Mouse (Mus musculus) midbrain, embryonic 16.5 days (tissue): ENCODE data around the gene Ttc19. TPM values are rescaled to one million over a fixed set of nuclear protein-coding genes. Genes with fewer than 3 reads are reported as not detected.

ENCODE experiments used
- ATAC-seq: fragments of 200-750 bp; cut with Nextera tagmentation; 2 replicates; pipeline ENCODE4 v1.8.0; 2017; ENCODE audit warnings: moderate TSS enrichment
- H3K27ac ChIP-seq: fragments of 300-500 bp; sonication (generic); 2 replicates; pipeline ENCODE4 v1.5.1; 2014; ENCODE audit warnings: mild to moderate bottlenecking, low read length, mixed read lengths
- H3K27me3 ChIP-seq: fragments of 300-500 bp; sonication (generic); 2 replicates; pipeline ENCODE4 v1.6.1; 2014; ENCODE audit warnings: low read depth, low read length, mixed read lengths; ENCODE audit not compliant: control insufficient read depth, insufficient read depth
- H3K36me3 ChIP-seq: fragments of 300-500 bp; sonication (generic); 2 replicates; pipeline ENCODE4 v1.6.1; 2014; ENCODE audit warnings: mild to moderate bottlenecking, low read length, moderate library complexity, mixed read lengths; ENCODE audit not compliant: control insufficient read depth, insufficient read depth
- H3K4me1 ChIP-seq: fragments of 300-500 bp; sonication (generic); 2 replicates; pipeline ENCODE4 v1.6.1; 2014; ENCODE audit warnings: mild to moderate bottlenecking, low read length, mixed read lengths; ENCODE audit not compliant: control insufficient read depth, insufficient read depth
- H3K4me2 ChIP-seq: fragments of 300-500 bp; sonication (generic); 2 replicates; pipeline ENCODE4 v1.6.1; 2014; ENCODE audit warnings: mild to moderate bottlenecking, low read length, mixed read lengths
- H3K4me3 ChIP-seq: fragments of 300-500 bp; sonication (generic); 2 replicates; pipeline ENCODE4 v1.5.1; 2014; ENCODE audit warnings: low read depth, mild to moderate bottlenecking, low read length, moderate library complexity, mixed read lengths
- H3K9ac ChIP-seq: fragments of 300-500 bp; sonication (generic); 2 replicates; pipeline ENCODE4 v1.6.1; 2014; ENCODE audit warnings: low read depth, low read length, mixed read lengths
- H3K9me3 ChIP-seq: fragments of 300-500 bp; sonication (generic); replicated peaks from 2 replicates; pipeline ENCODE4 v1.6.1; 2014; ENCODE audit warnings: mild to moderate bottlenecking, low read length, mixed read lengths; ENCODE audit not compliant: control insufficient read depth, poor library complexity, severe bottlenecking
- WGBS: fragments of 180-500 bp; shearing (Covaris S2); extraction: QIAGEN DNeasy Blood & Tissue Kit; methylation state at CpG from one replicate; pipeline ENCODE4 v1.1.7; 2014; 5-methylcytosine and 5-hydroxymethylcytosine counted together
- polyA plus RNA-seq: library from polyadenylated mRNA; unstranded; fragments of >200 nt; fragmentation: Nextera tagmentation; extraction: Ambion mirVana; gene quantifications from 2 replicates; pipeline ENCODE4 v1.2.1, GENCODE M21; 2015

Ttc19 gene
- polyA plus RNA-seq, 1 experiment from 2014 or later, result 49.4 TPM

- no peak overlapping the region for H3K27ac ChIP-seq
- no peaks in the 10 kb centered on the region for H3K4me1 ChIP-seq
- WGBS, result 96% methylated on average over 2 of the region's 2 CpGs
- H3K4me3 ChIP-seq, result no peak overlapping the region
- no peak for ATAC-seq
- peaks cover 19% of the 10 kb centered on the region for H3K36me3 ChIP-seq
- H3K9ac ChIP-seq, result no peak overlapping the region
- H3K9me3 ChIP-seq, result no peaks in the 10 kb centered on the region
- no peak overlapping the region for H3K4me2 ChIP-seq
- H3K27me3 ChIP-seq, result no peaks in the 10 kb centered on the region
Measured at GRCm38 (mm10) chr11:62305866-62306265, 24.6 kb downstream of the Ttc19 start.

- Histone ChIP-seq H3K9ac (no peak overlapping the region), H3K27ac (no peak overlapping the region), H3K4me1 (no peaks in the 10 kb centered on the region), H3K9me3 (no peaks in the 10 kb centered on the region), H3K36me3 (peaks cover 32% of the 10 kb centered on the region), H3K4me3 (no peak overlapping the region), H3K4me2 (no peak overlapping the region), H3K27me3 (no peaks in the 10 kb centered on the region)
- 90% methylated on average over 2 of the region's 2 CpGs for WGBS
- no peak for ATAC-seq
Measured at GRCm38 (mm10) chr11:62309296-62309695, 28.0 kb downstream of the Ttc19 start.

- 97% methylated on average over 5 of the region's 5 CpGs for WGBS
- Histone ChIP-seq H3K4me3 (no peak overlapping the region), H3K9me3 (no peaks in the 10 kb centered on the region), H3K27ac (no peak overlapping the region), H3K27me3 (no peaks in the 10 kb centered on the region), H3K4me1 (no peaks in the 10 kb centered on the region), H3K36me3 (peaks cover 38% of the 10 kb centered on the region), H3K9ac (no peak overlapping the region), H3K4me2 (no peak overlapping the region)
- ATAC-seq, result no peak
Measured at GRCm38 (mm10) chr11:62314984-62315383, 33.7 kb downstream of the Ttc19 start.

- 85% methylated on average over 11 of the region's 11 CpGs for WGBS
- Histone ChIP-seq H3K9ac (no peak overlapping the region), H3K9me3 (no peaks in the 10 kb centered on the region), H3K27ac (no peak overlapping the region), H3K27me3 (no peaks in the 10 kb centered on the region), H3K4me3 (no peak overlapping the region), H3K4me1 (no peaks in the 10 kb centered on the region), H3K36me3 (peaks cover 48% of the 10 kb centered on the region), H3K4me2 (no peak overlapping the region)
- ATAC-seq, result no peak
Measured at GRCm38 (mm10) chr11:62317746-62318145, 36.5 kb downstream of the Ttc19 start.

- no peaks in the 10 kb centered on the region for H3K4me1 ChIP-seq
- no peaks in the 10 kb centered on the region for H3K27me3 ChIP-seq
- H3K9ac ChIP-seq, result no peak overlapping the region
- no peak overlapping the region for H3K27ac ChIP-seq
- 98% methylated on average over 3 of the region's 3 CpGs for WGBS
- peaks cover 36% of the 10 kb centered on the region for H3K36me3 ChIP-seq
- no peak for ATAC-seq
- no peak overlapping the region for H3K4me3 ChIP-seq
- H3K9me3 ChIP-seq, result no peaks in the 10 kb centered on the region
- no peak overlapping the region for H3K4me2 ChIP-seq
Measured at GRCm38 (mm10) chr11:62320097-62320496, 38.8 kb downstream of the Ttc19 start.

- Histone ChIP-seq H3K4me2 (no peak overlapping the region), H3K36me3 (peaks cover 21% of the 10 kb centered on the region), H3K4me1 (no peaks in the 10 kb centered on the region), H3K9me3 (no peaks in the 10 kb centered on the region), H3K9ac (no peak overlapping the region), H3K27ac (no peak overlapping the region), H3K27me3 (no peaks in the 10 kb centered on the region), H3K4me3 (no peak overlapping the region)
- WGBS, result 95% methylated on average over 3 of the region's 3 CpGs
- no peak for ATAC-seq
Measured at GRCm38 (mm10) chr11:62323659-62324058, 42.4 kb downstream of the Ttc19 start.

GRCm38 (mm10) chr11:62331141-62331540, 49.9 kb downstream of the Ttc19 start:
- H3K4me1 ChIP-seq, result no peaks in the 10 kb centered on the region

GRCm38 (mm10) chr11:62332228-62332627, 51.0 kb downstream of the Ttc19 start:
- no peaks in the 10 kb centered on the region for H3K27me3 ChIP-seq
- ATAC-seq, result no peak
- no peak overlapping the region for H3K4me3 ChIP-seq
- no peak overlapping the region for H3K9ac ChIP-seq
- no peaks in the 10 kb centered on the region for H3K9me3 ChIP-seq
- no peaks in the 10 kb centered on the region for H3K4me1 ChIP-seq
- H3K27ac ChIP-seq, result no peak overlapping the region
- peaks cover 32% of the 10 kb centered on the region for H3K36me3 ChIP-seq
- 92% methylated on average over 4 of the region's 4 CpGs for WGBS
- no peak overlapping the region for H3K4me2 ChIP-seq

More at GRCm38 (mm10) chr11:62331141-62331540, 49.9 kb downstream of the Ttc19 start:
- no peaks in the 10 kb centered on the region for H3K27me3 ChIP-seq
- H3K9ac ChIP-seq, result no peak overlapping the region
- H3K36me3 ChIP-seq, result peaks cover 26% of the 10 kb centered on the region
- H3K27ac ChIP-seq, result no peak overlapping the region
- no peak overlapping the region for H3K4me3 ChIP-seq
- no peak for ATAC-seq
- H3K9me3 ChIP-seq, result no peaks in the 10 kb centered on the region
- H3K4me2 ChIP-seq, result no peak overlapping the region
- WGBS, result 91% methylated on average over 5 of the region's 5 CpGs

GRCm38 (mm10) chr11:62343002-62343401, 61.7 kb downstream of the Ttc19 start:
- no peak overlapping the region for H3K4me2 ChIP-seq
- H3K27ac ChIP-seq, result no peak overlapping the region
- peaks cover 40% of the 10 kb centered on the region for H3K36me3 ChIP-seq
- H3K9ac ChIP-seq, result no peak overlapping the region
- no peak for ATAC-seq
- WGBS, result 96% methylated on average over 13 of the region's 13 CpGs
- no peaks in the 10 kb centered on the region for H3K4me1 ChIP-seq
- no peaks in the 10 kb centered on the region for H3K27me3 ChIP-seq
- no peaks in the 10 kb centered on the region for H3K9me3 ChIP-seq
- H3K4me3 ChIP-seq, result no peak overlapping the region
